Mouse (Mus musculus) heart, adult 2 months (tissue): ENCODE results near the gene Apobec3. TPM values are rescaled to one million over a fixed set of nuclear protein-coding genes. Genes with fewer than 3 reads are reported as not detected.

Experiments
- DNase-seq, 2 experiments: peaks; one replicate each; pipeline ENCODE4 v3.0.0; 2021
- H3K27ac ChIP-seq: fragments of 200-600 bp; 2 replicates; pipeline ENCODE4 v1.8.1; 2022
- H3K27me3 ChIP-seq: fragments of 200-500 bp; 2 replicates; pipeline ENCODE4 v1.6.1; 2012; ENCODE audit warnings: mild to moderate bottlenecking, low read length, inconsistent platforms, mixed read lengths; ENCODE audit not compliant: control insufficient read depth, insufficient read depth
- H3K36me3 ChIP-seq: fragments of 200-500 bp; 2 replicates; pipeline ENCODE4 v1.6.1; 2012; ENCODE audit warnings: low read length, inconsistent platforms; ENCODE audit not compliant: control insufficient read depth, insufficient read depth
- H3K4me1 ChIP-seq: fragments of 200-500 bp; 2 replicates; pipeline ENCODE4 v1.6.1; 2011; ENCODE audit warnings: low read length; ENCODE audit not compliant: control insufficient read depth, insufficient read depth
- H3K4me3 ChIP-seq: fragments of 200-600 bp; 2 replicates; pipeline ENCODE4 v1.8.1; 2022
- H3K79me2 ChIP-seq: fragments of 200-500 bp; replicated peaks from 2 replicates; pipeline ENCODE4 v1.6.1; 2012; ENCODE audit warnings: mild to moderate bottlenecking, inconsistent platforms, low read length, moderate library complexity, mixed read lengths; ENCODE audit not compliant: control insufficient read depth, insufficient read depth
- H3K9ac ChIP-seq: fragments of 200-500 bp; 2 replicates; pipeline ENCODE4 v1.6.1; 2012; ENCODE audit warnings: low read depth, mild to moderate bottlenecking, control low read depth, inconsistent platforms, low read length, mixed read lengths
- CTCF ChIP-seq: fragments of 200-600 bp; IDR thresholded peaks from 2 replicates; pipeline ENCODE4 v1.8.1; 2022; ENCODE audit warnings: antibody characterized with exemption, mild to moderate bottlenecking, moderate library complexity
- EP300 ChIP-seq: fragments of 200-500 bp; IDR thresholded peaks from 2 replicates; pipeline ENCODE4 v1.6.1; 2011; ENCODE audit warnings: low read depth, low read length, control low read depth; ENCODE audit not compliant: insufficient read depth
- POLR2A ChIP-seq: fragments of 200-500 bp; IDR thresholded peaks from 2 replicates; pipeline ENCODE4 v1.6.1; 2011; ENCODE audit warnings: mild to moderate bottlenecking, low read depth, low read length, control low read depth; ENCODE audit not compliant: insufficient read depth
- WGBS: fragments of 180-500 bp; shearing (Covaris S2); methylation state at CpG from one replicate; pipeline ENCODE4 v1.1.7; 2018; 5-methylcytosine and 5-hydroxymethylcytosine counted together
- intact Hi-C: fragments of 180-260 bp; cut with DNase I; formaldehyde crosslinking; loops from one replicate; pipeline ENCODE4 v1.15.1; 2025
- polyA plus RNA-seq: library from polyadenylated mRNA; depleted of rRNA; stranded (reverse); fragments of >200 nt; gene quantifications from 2 replicates; pipeline ENCODE4 v1.2.3, GENCODE M21; 2012
- total RNA-seq, 2 experiments: library from RNA; stranded (reverse); gene quantifications; 2 replicates each; pipeline ENCODE4 v1.2.3; 2021

The Apobec3 gene
- total and polyA plus RNA-seq, 3 experiments, result 6.8 to 13.9 (median 7.1) TPM

GRCm38 (mm10) chr15:79927637-79928122, 36.2 kb downstream of the Apobec3 start:
- H3K27ac ChIP-seq, result peak overlapping the region; percentile 98
- peak overlapping the region; percentile 74 for H3K4me3 ChIP-seq
- no peaks in the 10 kb centered on the region for H3K79me2 ChIP-seq
- intact Hi-C loops, result no loop called here
- H3K27me3 ChIP-seq, result no peaks in the 10 kb centered on the region
- peak overlapping the region; percentile 96 for H3K9ac ChIP-seq
- TF ChIP-seq CTCF (no peak), POLR2A (peak; percentile 96), EP300 (peak; percentile 59; the same call in 1 of the 2 replicates)
- H3K4me1 ChIP-seq, result peaks cover 6% of the 10 kb centered on the region
- WGBS, result under 1% methylated on average over 29 of the region's 29 CpGs
- peak; percentile 96 to 97 for DNase-seq
- H3K36me3 ChIP-seq, result no peaks in the 10 kb centered on the region

- no peak for DNase-seq
- 89% methylated on average over 3 of the region's 3 CpGs for WGBS
Observed at GRCm38 (mm10) chr15:79928316-79928715, 36.9 kb downstream of the Apobec3 start.

GRCm38 (mm10) chr15:79928736-79929135, 37.3 kb downstream of the Apobec3 start:
- 91% methylated on average over 2 of the region's 2 CpGs for WGBS
- H3K4me1 ChIP-seq, result peaks cover 8% of the 10 kb centered on the region
- H3K79me2 ChIP-seq, result no peaks in the 10 kb centered on the region
- H3K27ac ChIP-seq, result peak overlapping the region; percentile 98; the same call in 1 of the 2 replicates
- no peak for DNase-seq
- intact Hi-C loops, result no loop called here
- no peak overlapping the region for H3K9ac ChIP-seq
- no peaks in the 10 kb centered on the region for H3K27me3 ChIP-seq
- no peaks in the 10 kb centered on the region for H3K36me3 ChIP-seq
- no peak overlapping the region for H3K4me3 ChIP-seq
- TF ChIP-seq CTCF, result no peak
- TF ChIP-seq EP300, result no peak
- no peak for TF ChIP-seq POLR2A

More at GRCm38 (mm10) chr15:79928316-79928715, 36.9 kb downstream of the Apobec3 start:
- intact Hi-C loops, result no loop called here
- TF ChIP-seq EP300 (no peak), CTCF (no peak), POLR2A (no peak)
- Histone ChIP-seq H3K9ac (peak overlapping the region; percentile 96; the same call in 1 of the 2 replicates), H3K27me3 (no peaks in the 10 kb centered on the region), H3K36me3 (no peaks in the 10 kb centered on the region), H3K27ac (peak overlapping the region; percentile 98), H3K4me3 (peak overlapping the region; percentile 74), H3K4me1 (peaks cover 6% of the 10 kb centered on the region), H3K79me2 (no peaks in the 10 kb centered on the region)

- intact Hi-C loops, result loop anchor here (5.0 kb wide), 1 partner anchor 97 kb away; the partner anchor contains the start of genes Cbx6 and Npcd
- H3K4me3 ChIP-seq, result no peak overlapping the region
- H3K79me2 ChIP-seq, result no peaks in the 10 kb centered on the region
- H3K4me1 ChIP-seq, result peaks cover 8% of the 10 kb centered on the region
- no peaks in the 10 kb centered on the region; the same call in 1 of the 2 replicates for H3K27me3 ChIP-seq
- no peak overlapping the region for H3K9ac ChIP-seq
- no peak overlapping the region for H3K27ac ChIP-seq
- WGBS, result 85% methylated on average over 3 of the region's 3 CpGs
- no peak for DNase-seq
- no peak for TF ChIP-seq POLR2A
- no peak for TF ChIP-seq EP300
- no peak for TF ChIP-seq CTCF
- H3K36me3 ChIP-seq, result no peaks in the 10 kb centered on the region
Observed at GRCm38 (mm10) chr15:79929734-79930133, 38.3 kb downstream of the Apobec3 start.

GRCm38 (mm10) chr15:79931496-79932141, 40.2 kb downstream of the Apobec3 start:
- Histone ChIP-seq H3K79me2 (no peaks in the 10 kb centered on the region), H3K27ac (peak overlapping the region; percentile 85), H3K4me1 (peaks cover 8% of the 10 kb centered on the region), H3K9ac (peak overlapping the region; percentile 93; the same call in 1 of the 2 replicates), H3K4me3 (peak overlapping the region; percentile 78), H3K27me3 (peaks cover 1% of the 10 kb centered on the region; the same call in 1 of the 2 replicates), H3K36me3 (no peaks in the 10 kb centered on the region)
- intact Hi-C loops, result loop anchor here (5.0 kb wide), 1 partner anchor 99 kb away; the partner anchor contains the start of genes Cbx6 and Npcd
- 46% methylated on average over 13 of the region's 13 CpGs for WGBS
- DNase-seq, result no peak
- TF ChIP-seq EP300 (no peak), POLR2A (no peak), CTCF (no peak)
